8 mouse cellular contexts compared by ENCODE assay signal in the genomic region with DNA sequence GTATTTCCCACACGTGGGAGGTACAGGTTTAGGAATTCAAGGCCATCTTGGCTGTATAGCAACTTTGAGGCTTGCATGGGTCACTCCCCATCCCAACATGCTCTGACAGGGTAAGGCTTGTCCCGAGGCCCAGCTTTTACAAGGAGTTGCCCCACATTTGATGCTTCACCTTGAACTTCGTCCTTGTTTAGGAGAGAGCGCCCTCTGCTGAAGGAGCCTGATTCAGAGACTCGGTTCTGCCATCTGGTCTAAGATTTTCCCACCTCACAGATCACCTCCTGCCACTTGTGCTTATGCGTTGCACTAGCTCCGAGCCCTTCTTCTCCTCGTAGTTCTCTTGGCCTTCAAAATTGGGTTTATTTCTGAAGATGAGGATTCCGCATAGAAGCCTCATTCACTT.
DNase-seq lines count a peak whose midpoint lies in the region; TF ChIP-seq lines count a peak whose summit lies in the region.

No protein-coding gene starts in this region.

- no peaks in the 10 kb centered on the region for H3K36me3 ChIP-seq in heart, adult 2 months (ENCODE audit: control insufficient read depth, insufficient read depth, low read length)
- no peaks in the 10 kb centered on the region for H3K36me3 ChIP-seq in thymus, adult 2 months (ENCODE audit: control insufficient read depth, insufficient read depth, low read length)

- H3K27me3 ChIP-seq in heart, adult 2 months (ENCODE audit: control insufficient read depth, insufficient read depth, low read length): no peaks in the 10 kb centered on the region
- no peaks in the 10 kb centered on the region for H3K27me3 ChIP-seq in thymus, adult 2 months (ENCODE audit: control insufficient read depth, insufficient read depth, low read length)

- H3K27ac ChIP-seq in heart, adult 2 months: no peak overlapping the region
- no peak overlapping the region for H3K27ac ChIP-seq in thymus, adult 2 months (ENCODE audit: control insufficient read depth, insufficient read depth, low read length)

- intact Hi-C loops in heart, adult 2 months (cut with DNase I): no loop called here

- 0 out of 2 replicates have a peak, but pooled peaks cover 2% of the 10 kb centered on the region for H3K79me2 ChIP-seq in heart, adult 2 months (replicated peaks; ENCODE audit: control insufficient read depth, insufficient read depth, low read length)

- no peak for TF ChIP-seq EP300 in heart, adult 2 months (IDR thresholded peaks at IDR 0.05; ENCODE audit: insufficient read depth, low read depth, low read length)

- no peak overlapping the region for H3K9ac ChIP-seq in heart, adult 2 months (ENCODE audit: low read depth, low read length)

- 50% methylated on average over 9 of the region's 9 CpGs for WGBS in heart, adult 2 months
- WGBS in thymus, adult 2 months: 78% methylated on average over 9 of the region's 9 CpGs

- H3K4me3 ChIP-seq in heart, adult 2 months: no peak overlapping the region
- no peak overlapping the region for H3K4me3 ChIP-seq in thymus, adult 2 months (ENCODE audit: control insufficient read depth, insufficient read depth, low read length)

- no peak for TF ChIP-seq POLR2A in heart, adult 2 months (IDR thresholded peaks at IDR 0.05; ENCODE audit: insufficient read depth, low read depth, low read length)
- TF ChIP-seq POLR2A in thymus, adult 2 months (IDR thresholded peaks at IDR 0.05; ENCODE audit: control insufficient read depth, extremely low read depth, insufficient read depth, low read length, poor library complexity): no peak

- DNase-seq in heart, adult 2 months: peak; percentile 18 to 49
- DNase-seq in heart, adult 11 months: no peak
- DNase-seq in thymus, adult 2 months: peak; percentile 47
- DNase-seq in thymus, adult 18-20 months: no peak
- peak; percentile 58 to 68 for DNase-seq in cerebellum, postnatal 36 days
- DNase-seq in layer of hippocampus, postnatal 10 days (ENCODE audit: low spot score in 2 of 2): peak; percentile 50 to 59
- peak; percentile 33 to 66 for DNase-seq in right cerebral cortex, postnatal 10 days (ENCODE audit: low spot score in 2 of 2)
- DNase-seq in ovary, postnatal 10 days (ENCODE audit: low spot score): no peak

- peaks cover 28% of the 10 kb centered on the region for H3K4me1 ChIP-seq in heart, adult 2 months (ENCODE audit: control insufficient read depth, insufficient read depth, low read length)
- peaks cover 23% of the 10 kb centered on the region for H3K4me1 ChIP-seq in thymus, adult 2 months (replicated peaks; ENCODE audit: control insufficient read depth, insufficient read depth, low read length)

- peak; percentile 61 for TF ChIP-seq CTCF in heart, adult 2 months (IDR thresholded peaks at IDR 0.05)
- no peak for TF ChIP-seq CTCF in thymus, adult 2 months (IDR thresholded peaks at IDR 0.05; ENCODE audit: borderline replicate concordance, control insufficient read depth, extremely low read depth, insufficient read depth, low read length, poor library complexity)

Comparison
In these comparisons a context has a peak if more than half of its experiments do, and no peak if none do; other contexts are left out.
1. DNase-seq: peak in heart, adult 2 months (2 of 2), thymus, adult 2 months (single experiment), cerebellum, postnatal 36 days (2 of 2), layer of hippocampus, postnatal 10 days (2 of 2) and right cerebral cortex, postnatal 10 days (2 of 2); none in heart, adult 11 months (single experiment), thymus, adult 18-20 months (0 of 2) and ovary, postnatal 10 days (single experiment).